Mouse (Mus musculus) myocyte (in vitro differentiated cells): ENCODE measurements around the gene Cd70.

Experiments
- E2F4 ChIP-seq: IDR thresholded peaks from one replicate; pipeline ENCODE4 v1.6.1; 2011; ENCODE audit warnings: mild to moderate bottlenecking, control low read depth, moderate library complexity; ENCODE audit not compliant: insufficient read depth
- MYOG ChIP-seq, 3 experiments: IDR thresholded peaks; one replicate each; pipeline ENCODE4 v1.6.1; 2011; ENCODE audit warnings: control low read depth in 2 of 3, low read depth in 2 of 3, mild to moderate bottlenecking in 2 of 3; ENCODE audit not compliant: insufficient read length in 2 of 3, control insufficient read depth in 1 of 3, insufficient read depth in 1 of 3
- POLR2A ChIP-seq: IDR thresholded peaks from one replicate; pipeline ENCODE4 v1.6.1; 2011; ENCODE audit warnings: low read depth, mild to moderate bottlenecking, control low read depth, moderate library complexity; ENCODE audit not compliant: insufficient read length
- POLR2AphosphoS2 ChIP-seq: IDR thresholded peaks from one replicate; pipeline ENCODE4 v1.6.1; 2011; ENCODE audit warnings: low read depth, control low read depth; ENCODE audit not compliant: insufficient read length
- REST ChIP-seq: IDR thresholded peaks from one replicate; pipeline ENCODE4 v1.6.1; 2011; ENCODE audit warnings: mild to moderate bottlenecking, control low read depth, moderate library complexity; ENCODE audit not compliant: insufficient read depth, insufficient read length
- SRF ChIP-seq: IDR thresholded peaks from one replicate; pipeline ENCODE4 v1.6.1; 2011; ENCODE audit warnings: low read depth; ENCODE audit not compliant: control insufficient read depth, insufficient read length
- TCF12 ChIP-seq: IDR thresholded peaks from one replicate; pipeline ENCODE4 v1.6.1; 2011; ENCODE audit warnings: mild to moderate bottlenecking, control low read depth; ENCODE audit not compliant: poor library complexity, insufficient read depth, severe bottlenecking

GRCm38 (mm10) chr17:57105181-57106034 lies 44.2 kb downstream of the Cd70 start, which contains the start of gene Tnfsf9:
- no peak for TF ChIP-seq MYOG (IDR thresholded peaks at IDR 0.05; ENCODE audit: control insufficient read depth in 1 of 3, insufficient read depth in 1 of 3, insufficient read length in 2 of 3, low read depth in 2 of 3)
- peak; percentile 84 for TF ChIP-seq POLR2A
- no peak for TF ChIP-seq E2F4
- no peak for TF ChIP-seq TCF12
- TF ChIP-seq SRF: no peak
- TF ChIP-seq POLR2AphosphoS2: peak; percentile 84
- TF ChIP-seq REST: no peak
